Mouse (Mus musculus) liver, embryonic 14.5 days (tissue): ENCODE results near the gene Gpr1. TPM values are rescaled to one million over a fixed set of nuclear protein-coding genes. Genes with fewer than 3 reads are reported as not detected.

Experiments used
- ATAC-seq: fragments of 200-750 bp; cut with Nextera tagmentation; 2 replicates; pipeline ENCODE4 v1.8.0; 2017; ENCODE audit warnings: moderate number of reproducible peaks, mild to moderate bottlenecking, moderate library complexity; ENCODE audit not compliant: insufficient read depth
- DNase-seq, 3 experiments: peaks; one replicate each; pipeline ENCODE4 v3.0.0-alpha.2; 2012 to 2013; ENCODE audit warnings: low read depth in 3 of 3, low spot score in 3 of 3
- H3K27ac ChIP-seq: fragments of 300-500 bp; sonication (generic); 2 replicates; pipeline ENCODE4 v1.5.1; 2014; ENCODE audit warnings: moderate library complexity, mild to moderate bottlenecking, control low read depth, inconsistent platforms
- H3K27me3 ChIP-seq: fragments of 300-500 bp; sonication (generic); 2 replicates; pipeline ENCODE4 v1.6.1; 2014; ENCODE audit warnings: mild to moderate bottlenecking, low read length, moderate library complexity; ENCODE audit not compliant: control insufficient read depth, insufficient read depth
- H3K36me3 ChIP-seq: fragments of 300-500 bp; sonication (generic); replicated peaks from 2 replicates; pipeline ENCODE4 v1.6.1; 2014; ENCODE audit warnings: low read depth; ENCODE audit not compliant: control insufficient read depth, insufficient read depth
- H3K4me1 ChIP-seq, 2 experiments: fragments of 200-500 bp in 1 of 2; fragments of 300-500 bp in 1 of 2; sonication (generic) in 1 of 2; replicated peaks; 2 replicates each; pipeline ENCODE4 v1.6.1; 2012 to 2014; ENCODE audit warnings: antibody characterized with exemption in 1 of 2, inconsistent platforms in 1 of 2, low read length in 1 of 2; ENCODE audit not compliant: control insufficient read depth in 2 of 2, insufficient read depth in 2 of 2
- H3K4me2 ChIP-seq: fragments of 300-500 bp; sonication (generic); 2 replicates; pipeline ENCODE4 v1.6.1; 2014; ENCODE audit warnings: low read depth, mild to moderate bottlenecking, control low read depth, moderate library complexity
- H3K4me3 ChIP-seq, 2 experiments: fragments of 200-500 bp in 1 of 2; fragments of 300-500 bp in 1 of 2; sonication (generic) in 1 of 2; 2 replicates each; pipeline ENCODE4 v1.5.1; 2012 to 2014; ENCODE audit warnings: low read depth in 2 of 2, low read length in 2 of 2, mild to moderate bottlenecking in 2 of 2, control low read depth in 1 of 2, inconsistent platforms in 1 of 2, moderate library complexity in 1 of 2; ENCODE audit not compliant: insufficient read depth in 1 of 2
- H3K9ac ChIP-seq: fragments of 300-500 bp; sonication (generic); replicated peaks from 2 replicates; pipeline ENCODE4 v1.6.1; 2014; ENCODE audit warnings: mild to moderate bottlenecking, control low read depth, moderate library complexity
- H3K9me3 ChIP-seq: fragments of 300-500 bp; sonication (generic); 2 replicates; pipeline ENCODE4 v1.6.1; 2016; ENCODE audit warnings: low read length, mixed read lengths; ENCODE audit not compliant: control insufficient read depth
- CTCF ChIP-seq: IDR thresholded peaks from 2 replicates; pipeline ENCODE4 v1.5.1; 2016; ENCODE audit warnings: antibody characterized with exemption, low read depth, control low read depth
- EP300 ChIP-seq: IDR thresholded peaks from 2 replicates; pipeline ENCODE4 v1.6.1; 2016; ENCODE audit warnings: antibody characterized with exemption, low read depth
- WGBS: fragments of 180-500 bp; shearing (Covaris S2); extraction: QIAGEN DNeasy Blood & Tissue Kit; methylation state at CpG from one replicate; pipeline ENCODE4 v1.1.7; 2014; ENCODE audit not compliant: insufficient replicate concordance; 5-methylcytosine and 5-hydroxymethylcytosine counted together
- polyA plus RNA-seq, 2 experiments: library from polyadenylated mRNA; depleted of rRNA in 1 of 2; stranded (reverse) in 1 of 2; unstranded in 1 of 2; fragments of >200 nt; fragmentation: Nextera tagmentation in 1 of 2; extraction: Ambion mirVana in 1 of 2; gene quantifications; 2 replicates each; pipeline versions ENCODE4 v1.2.1 to v1.2.3; 2012 to 2014

Gene Gpr1
- polyA plus RNA-seq, 2 experiments = not detected

DNA sequence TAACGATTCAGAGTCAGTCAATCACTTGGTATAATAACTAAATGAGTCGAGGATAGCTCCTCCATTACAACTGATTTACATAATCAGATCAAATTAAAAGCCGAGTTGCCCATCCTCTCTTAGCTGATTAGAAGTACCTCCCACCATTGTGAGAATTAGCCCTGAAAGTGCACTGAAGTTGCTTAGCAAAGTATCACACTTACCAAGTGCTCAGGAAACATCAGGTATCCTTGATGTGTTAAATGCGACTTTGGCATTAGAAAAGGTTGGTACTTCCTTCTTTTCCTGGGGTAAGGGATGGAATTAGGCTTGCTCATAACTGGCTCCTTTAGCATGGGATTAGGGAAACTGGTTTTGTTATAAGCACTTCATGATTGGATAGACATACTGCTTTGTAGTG, 29.5 kb upstream of the Gpr1 start:
- 37% methylated on average over 4 of the region's 4 CpGs for WGBS
- ATAC-seq (no peak), DNase-seq (no peak)
- Histone ChIP-seq H3K4me2 (no peak overlapping the region), H3K9me3 (no peaks in the 10 kb centered on the region), H3K27me3 (peaks cover 33% of the 10 kb centered on the region), H3K4me1 (no peaks in the 10 kb centered on the region), H3K36me3 (no peaks in the 10 kb centered on the region), H3K9ac (no peak overlapping the region), H3K27ac (no peak overlapping the region), H3K4me3 (no peak overlapping the region)
- TF ChIP-seq CTCF (no peak), EP300 (no peak)

GRCm38 (mm10) chr1:63239751-63240150, 25.4 kb upstream of the Gpr1 start:
- TF ChIP-seq EP300 (no peak), CTCF (no peak)
- Histone ChIP-seq H3K9ac (no peak overlapping the region), H3K27ac (no peak overlapping the region), H3K9me3 (no peaks in the 10 kb centered on the region), H3K4me1 (no peaks in the 10 kb centered on the region), H3K4me3 (no peak overlapping the region), H3K36me3 (no peaks in the 10 kb centered on the region), H3K4me2 (no peak overlapping the region), H3K27me3 (peaks cover 3% of the 10 kb centered on the region)
- WGBS = 70% methylated on average over 8 of the region's 8 CpGs
- DNase-seq (no peak), ATAC-seq (no peak)

DNA sequence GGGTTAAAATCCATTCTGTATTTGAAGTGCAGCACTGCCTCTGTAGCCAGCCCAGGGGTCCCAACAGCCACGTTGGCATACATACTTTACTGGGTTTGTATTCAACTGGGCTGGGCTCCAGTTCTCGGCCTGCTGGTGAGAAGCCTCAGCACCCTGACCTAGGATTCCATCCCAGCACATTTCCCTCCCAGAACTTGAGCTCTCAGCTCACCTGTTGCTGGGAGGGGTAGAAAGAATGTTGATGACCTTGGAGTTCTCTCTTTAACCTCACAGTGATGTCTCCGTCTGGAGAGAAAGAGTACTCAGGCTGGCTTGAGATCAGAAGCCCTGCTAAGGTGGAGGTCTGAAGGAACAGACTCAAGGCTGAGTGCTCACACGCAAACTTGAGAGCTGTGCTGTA, 25.0 kb upstream of the Gpr1 start:
- no peak for DNase-seq
- Histone ChIP-seq H3K9ac (no peak overlapping the region), H3K27me3 (peaks cover 3% of the 10 kb centered on the region), H3K4me2 (no peak overlapping the region), H3K9me3 (no peaks in the 10 kb centered on the region), H3K4me3 (no peak overlapping the region), H3K36me3 (no peaks in the 10 kb centered on the region), H3K4me1 (no peaks in the 10 kb centered on the region), H3K27ac (no peak overlapping the region)
- 50% methylated on average over 4 of the region's 4 CpGs for WGBS
- no peak for ATAC-seq
- TF ChIP-seq EP300 (no peak), CTCF (no peak)

DNA sequence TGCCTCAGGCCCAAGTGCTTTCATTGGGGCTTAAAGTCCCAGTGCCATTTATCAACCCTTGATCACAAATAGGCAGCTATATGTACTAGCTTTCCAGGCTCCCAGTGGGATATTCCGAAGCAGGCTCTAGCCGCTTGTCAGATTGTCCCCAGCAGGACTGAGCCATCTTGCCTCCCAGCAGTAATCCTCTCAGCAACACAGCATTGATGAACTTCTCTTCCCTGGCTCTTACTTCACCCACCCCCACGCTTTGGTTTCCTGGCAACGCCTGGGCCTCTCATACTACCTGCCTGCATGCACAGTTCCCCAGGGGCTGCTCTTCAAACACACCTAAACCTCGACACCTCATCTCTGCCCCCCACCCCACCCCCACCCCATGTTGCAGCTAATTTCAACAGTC, 23.0 kb upstream of the Gpr1 start:
- H3K27me3 ChIP-seq = no peaks in the 10 kb centered on the region
- 36% methylated on average over 5 of the region's 5 CpGs for WGBS
- no peaks in the 10 kb centered on the region for H3K9me3 ChIP-seq
- no peak overlapping the region for H3K4me2 ChIP-seq
- H3K27ac ChIP-seq = no peak overlapping the region
- no peaks in the 10 kb centered on the region for H3K4me1 ChIP-seq
- no peak overlapping the region for H3K9ac ChIP-seq
- TF ChIP-seq CTCF (no peak), EP300 (no peak)
- H3K36me3 ChIP-seq = no peaks in the 10 kb centered on the region
- H3K4me3 ChIP-seq = no peak overlapping the region
- DNase-seq (no peak), ATAC-seq (no peak)

GRCm38 (mm10) chr1:63227241-63227640, 12.9 kb upstream of the Gpr1 start:
- no peaks in the 10 kb centered on the region for H3K27me3 ChIP-seq
- H3K9me3 ChIP-seq = no peaks in the 10 kb centered on the region
- TF ChIP-seq EP300 (no peak), CTCF (no peak)
- H3K36me3 ChIP-seq = no peaks in the 10 kb centered on the region
- no peak overlapping the region for H3K27ac ChIP-seq
- 60% methylated on average over 5 of the region's 5 CpGs for WGBS
- H3K4me3 ChIP-seq = no peak overlapping the region
- no peaks in the 10 kb centered on the region for H3K4me1 ChIP-seq
- DNase-seq (no peak), ATAC-seq (no peak)
- H3K4me2 ChIP-seq = no peak overlapping the region
- H3K9ac ChIP-seq = no peak overlapping the region

- no peak for ATAC-seq
- DNase-seq = no peak
- H3K9ac ChIP-seq = no peak overlapping the region
- 19% methylated on average over 7 of the region's 7 CpGs for WGBS
- no peaks in the 10 kb centered on the region for H3K36me3 ChIP-seq
- no peaks in the 10 kb centered on the region for H3K9me3 ChIP-seq
- H3K4me2 ChIP-seq = no peak overlapping the region
- H3K4me1 ChIP-seq = no peaks in the 10 kb centered on the region
- H3K27ac ChIP-seq = no peak overlapping the region
- no peak for TF ChIP-seq EP300
- TF ChIP-seq CTCF = no peak
- no peaks in the 10 kb centered on the region for H3K27me3 ChIP-seq
- no peak overlapping the region for H3K4me3 ChIP-seq
Measured at GRCm38 (mm10) chr1:63225890-63226289, 11.5 kb upstream of the Gpr1 start.
